Mouse (Mus musculus) thymus, adult 2 months (tissue): ENCODE measurements around the gene Cntn2. TPM values are rescaled to one million over a fixed set of nuclear protein-coding genes. Genes with fewer than 3 reads are reported as not detected.

Source experiments
- DNase-seq: peaks from one replicate; pipeline ENCODE4 v3.0.0; 2021
- H3K27ac ChIP-seq: fragments of 200-500 bp; 2 replicates; pipeline ENCODE4 v1.5.1; 2012; ENCODE audit warnings: low read length, control low read depth; ENCODE audit not compliant: control insufficient read depth, insufficient read depth
- H3K27me3 ChIP-seq: fragments of 200-500 bp; 2 replicates; pipeline ENCODE4 v1.6.1; 2012; ENCODE audit warnings: mild to moderate bottlenecking, low read length, moderate library complexity, mixed read lengths; ENCODE audit not compliant: control insufficient read depth, insufficient read depth
- H3K36me3 ChIP-seq: fragments of 200-500 bp; 2 replicates; pipeline ENCODE4 v1.6.1; 2012; ENCODE audit warnings: mild to moderate bottlenecking, low read length, moderate library complexity; ENCODE audit not compliant: control insufficient read depth, insufficient read depth
- H3K4me1 ChIP-seq: fragments of 200-500 bp; replicated peaks from 2 replicates; pipeline ENCODE4 v1.6.1; 2012; ENCODE audit warnings: low read length; ENCODE audit not compliant: control insufficient read depth, insufficient read depth
- H3K4me3 ChIP-seq: fragments of 200-500 bp; 2 replicates; pipeline ENCODE4 v1.5.1; 2012; ENCODE audit warnings: mild to moderate bottlenecking, low read length, control low read depth, moderate library complexity; ENCODE audit not compliant: control insufficient read depth, insufficient read depth
- CTCF ChIP-seq: fragments of 200-500 bp; IDR thresholded peaks from 2 replicates; pipeline ENCODE4 v1.5.1; 2012; ENCODE audit warnings: mild to moderate bottlenecking, control low read depth, low read length, moderate library complexity, borderline replicate concordance; ENCODE audit not compliant: control insufficient read depth, poor library complexity, insufficient read depth; ENCODE audit errors: extremely low read depth
- POLR2A ChIP-seq: fragments of 200-500 bp; IDR thresholded peaks from 2 replicates; pipeline ENCODE4 v1.6.1; 2012; ENCODE audit warnings: mild to moderate bottlenecking, low read length, control low read depth, moderate library complexity; ENCODE audit not compliant: control insufficient read depth, poor library complexity, insufficient read depth; ENCODE audit errors: extremely low read depth
- WGBS: fragments of 180-500 bp; shearing (Covaris S2); methylation state at CpG from one replicate; pipeline ENCODE4 v1.1.7; 2018; 5-methylcytosine and 5-hydroxymethylcytosine counted together
- polyA plus RNA-seq: library from polyadenylated mRNA; depleted of rRNA; stranded (reverse); fragments of >200 nt; gene quantifications from 2 replicates; pipeline ENCODE4 v1.2.3, GENCODE M21; 2012

Cntn2 gene
- polyA plus RNA-seq, 1 experiment = 0.80 TPM

GRCm38 (mm10) chr1:132560907-132561700, 18.0 kb upstream of the Cntn2 start:
- TF ChIP-seq POLR2A = no peak
- TF ChIP-seq CTCF = no peak
- H3K36me3 ChIP-seq = no peaks in the 10 kb centered on the region
- H3K4me3 ChIP-seq = no peak overlapping the region
- no peaks in the 10 kb centered on the region for H3K27me3 ChIP-seq
- H3K4me1 ChIP-seq = no peaks in the 10 kb centered on the region
- WGBS = 81% methylated on average over 8 of the region's 8 CpGs
- H3K27ac ChIP-seq = no peak overlapping the region
- no peak for DNase-seq

GRCm38 (mm10) chr1:132559045-132559444, 16.0 kb upstream of the Cntn2 start:
- Histone ChIP-seq H3K4me3 (no peak overlapping the region), H3K27ac (no peak overlapping the region), H3K36me3 (no peaks in the 10 kb centered on the region), H3K27me3 (no peaks in the 10 kb centered on the region), H3K4me1 (no peaks in the 10 kb centered on the region)
- 60% methylated on average over 6 of the region's 6 CpGs for WGBS
- TF ChIP-seq CTCF (no peak), POLR2A (no peak)
- no peak for DNase-seq

GRCm38 (mm10) chr1:132557901-132558631, 15.0 kb upstream of the Cntn2 start:
- Histone ChIP-seq H3K27me3 (no peaks in the 10 kb centered on the region), H3K4me3 (no peak overlapping the region), H3K27ac (no peak overlapping the region), H3K36me3 (no peaks in the 10 kb centered on the region), H3K4me1 (no peaks in the 10 kb centered on the region)
- no peak for TF ChIP-seq CTCF
- TF ChIP-seq POLR2A = no peak
- DNase-seq = no peak
- 39% methylated on average over 9 of the region's 9 CpGs for WGBS

GRCm38 (mm10) chr1:132543789-132544188, 733 bp upstream of the Cntn2 start:
- peaks cover 9% of the 10 kb centered on the region; the same call in 1 of the 2 replicates for H3K27me3 ChIP-seq
- no peaks in the 10 kb centered on the region for H3K4me1 ChIP-seq
- TF ChIP-seq CTCF (no peak), POLR2A (no peak)
- WGBS = 79% methylated on average over 8 of the region's 8 CpGs
- no peak overlapping the region for H3K4me3 ChIP-seq
- no peaks in the 10 kb centered on the region for H3K36me3 ChIP-seq
- H3K27ac ChIP-seq = no peak overlapping the region
- no peak for DNase-seq

GRCm38 (mm10) chr1:132541824-132542599, 1.0 kb downstream of the Cntn2 start:
- Histone ChIP-seq H3K36me3 (no peaks in the 10 kb centered on the region), H3K27ac (no peak overlapping the region), H3K27me3 (peaks cover 9% of the 10 kb centered on the region; the same call in 1 of the 2 replicates), H3K4me3 (no peak overlapping the region), H3K4me1 (no peaks in the 10 kb centered on the region)
- no peak for DNase-seq
- WGBS = 16% methylated on average over 5 of the region's 5 CpGs
- no peak for TF ChIP-seq POLR2A
- no peak for TF ChIP-seq CTCF

- Histone ChIP-seq H3K27me3 (peaks cover 9% of the 10 kb centered on the region; the same call in 1 of the 2 replicates), H3K4me3 (no peak overlapping the region), H3K27ac (no peak overlapping the region), H3K36me3 (no peaks in the 10 kb centered on the region), H3K4me1 (no peaks in the 10 kb centered on the region)
- DNase-seq = no peak
- WGBS = 5% methylated on average over 14 of the region's 14 CpGs
- TF ChIP-seq CTCF (no peak), POLR2A (no peak)
Measured at GRCm38 (mm10) chr1:132541171-132541823, 1.8 kb downstream of the Cntn2 start.
